Comparison of ENCODE assay signal across 25 mouse cellular contexts in genomic region chr2:103070586-103070985, GRCm38 (mm10). TPM values are rescaled to one million over a fixed set of nuclear protein-coding genes. Genes with fewer than 3 reads are reported as not detected.
DNase-seq lines count a peak whose midpoint lies in the region; ATAC-seq and TF ChIP-seq lines count a peak whose summit lies in the region.
"Had no signal": no experiment of that assay in that cellular context is flagged by ENCODE, and none has a peak within 500 bp of the region (broad histone marks: within the 10 kb centered on the region; RNA-seq: fewer than 3 reads in every experiment).

No protein-coding gene starts in this region.

- TF ChIP-seq EP300 in MEL (IDR thresholded peaks at IDR 0.05; ENCODE audit: low read depth in 1 of 2, low read length in 2 of 2) = no peak

- TF ChIP-seq CTCF in kidney, postnatal 0 days (IDR thresholded peaks at IDR 0.05; ENCODE audit: low read depth) = no peak
- TF ChIP-seq CTCF in MEL (IDR thresholded peaks at IDR 0.05 in 2 of 3, conservative IDR thresholded peaks at IDR 0.05 in 1 of 3; ENCODE audit: control insufficient read depth in 1 of 3, insufficient read depth in 1 of 3, low read depth in 2 of 3, low read length in 3 of 3, poor library complexity in 1 of 3, severe bottlenecking in 1 of 3) = no peak

- peak; percentile 19 for DNase-seq in kidney, postnatal 0 days (ENCODE audit: low spot score)
- no peak for DNase-seq in kidney, adult 9 months
- DNase-seq in lung, postnatal 10 days = no peak
- no peak for DNase-seq in MEL (ENCODE audit: low read depth, low spot score)
- no peak for DNase-seq in thymus, postnatal 36 days
- DNase-seq: adrenal gland, adult 2 months; adrenal gland, postnatal 14 days; cerebellum, adult 11-12 months; cerebellum, adult 8-10 months; cerebellum, postnatal 10 days; cerebellum, postnatal 36 days; embryo, embryonic 11 days; gastrocnemius, postnatal 25 days; heart, adult 2 months; heart, postnatal 10 days; heart, postnatal 36 days had no signal

- H3K9ac ChIP-seq in kidney, postnatal 0 days (ENCODE audit: low read depth, low read length) = no peak overlapping the region
- no peak overlapping the region for H3K9ac ChIP-seq in lung, embryonic 16.5 days (ENCODE audit: low read length)
- no peak overlapping the region for H3K9ac ChIP-seq in MEL (ENCODE audit: control insufficient read depth, low read depth, low read length, poor library complexity, severe bottlenecking)
- H3K9ac ChIP-seq: embryonic facial prominence, embryonic 13.5 days; forebrain, embryonic 12.5 days; forebrain, embryonic 15.5 days; hindbrain, embryonic 14.5 days had no signal

- no peaks in the 10 kb centered on the region for H3K9me3 ChIP-seq in kidney, postnatal 0 days (replicated peaks; ENCODE audit: low read length)
- no peaks in the 10 kb centered on the region for H3K9me3 ChIP-seq in lung, embryonic 16.5 days (ENCODE audit: control insufficient read depth, low read length)
- H3K9me3 ChIP-seq in MEL (replicated peaks; ENCODE audit: insufficient read depth, low read length) = no peaks in the 10 kb centered on the region
- H3K9me3 ChIP-seq: embryonic facial prominence, embryonic 13.5 days; forebrain, embryonic 12.5 days; forebrain, embryonic 15.5 days had no signal

- H3K27me3 ChIP-seq in kidney, postnatal 0 days (ENCODE audit: insufficient read depth, low read length) = no peaks in the 10 kb centered on the region
- no peaks in the 10 kb centered on the region for H3K27me3 ChIP-seq in lung, embryonic 16.5 days (ENCODE audit: control insufficient read depth, insufficient read depth, low read depth, low read length)
- no peaks in the 10 kb centered on the region for H3K27me3 ChIP-seq in MEL (ENCODE audit: control insufficient read depth in 1 of 2, insufficient read depth in 2 of 2, low read length in 2 of 2)
- H3K27me3 ChIP-seq: embryonic facial prominence, embryonic 13.5 days; forebrain, embryonic 12.5 days; forebrain, embryonic 15.5 days had no signal

- WGBS in kidney, postnatal 0 days = 59% methylated on average over 3 of the region's 3 CpGs
- WGBS in lung, embryonic 16.5 days = 38% methylated on average over 3 of the region's 3 CpGs

- peaks cover 36% of the 10 kb centered on the region for H3K79me2 ChIP-seq in MEL (ENCODE audit: control insufficient read depth, insufficient read depth, low read length, poor library complexity)

- H3K4me2 ChIP-seq in kidney, postnatal 0 days (ENCODE audit: low read length) = no peak overlapping the region
- no peak overlapping the region for H3K4me2 ChIP-seq in lung, embryonic 16.5 days (ENCODE audit: low read depth, low read length)
- H3K4me2 ChIP-seq: embryonic facial prominence, embryonic 13.5 days; forebrain, embryonic 12.5 days; forebrain, embryonic 15.5 days had no signal

- TF ChIP-seq POLR2A in MEL (IDR thresholded peaks at IDR 0.05; ENCODE audit: control insufficient read depth in 1 of 2, insufficient read depth in 1 of 2, low read depth in 1 of 2, low read length in 2 of 2, poor library complexity in 1 of 2) = no peak

- TF ChIP-seq RAD21 in MEL (IDR thresholded peaks at IDR 0.05; ENCODE audit: low read depth, low read length) = no peak

- no peak for ATAC-seq in kidney, postnatal 0 days (replicated peaks; ENCODE audit: low FRiP score, low read depth)
- 0 out of 2 replicates have a peak, but pooled peaks have one; percentile 6 for ATAC-seq in lung, embryonic 16.5 days (ENCODE audit: low read depth)
- ATAC-seq: CD4-positive, CD25-positive, alpha-beta regulatory T cell, adult 4 months; forebrain, embryonic 15.5 days; hindbrain, postnatal 0 days had no signal

- H3K36me3 ChIP-seq in kidney, postnatal 0 days (ENCODE audit: insufficient read depth, low read length) = no peaks in the 10 kb centered on the region
- H3K36me3 ChIP-seq in lung, embryonic 16.5 days (ENCODE audit: control insufficient read depth, insufficient read depth, low read length) = no peaks in the 10 kb centered on the region
- peaks cover 0 to 36% of the 10 kb centered on the region in 2 experiments; a peak in 3 of 4 replicates for H3K36me3 ChIP-seq in MEL (ENCODE audit: control insufficient read depth in 1 of 2, insufficient read depth in 2 of 2, low read length in 2 of 2)
- H3K36me3 ChIP-seq: embryonic facial prominence, embryonic 13.5 days; forebrain, embryonic 12.5 days; forebrain, embryonic 15.5 days had no signal

- H3K27ac ChIP-seq in kidney, postnatal 0 days = no peak overlapping the region
- no peak overlapping the region for H3K27ac ChIP-seq in lung, embryonic 16.5 days (ENCODE audit: low read length)
- H3K27ac ChIP-seq in MEL (ENCODE audit: control insufficient read depth, low read depth, low read length) = no peak overlapping the region
- H3K27ac ChIP-seq: embryonic facial prominence, embryonic 10.5 days; embryonic facial prominence, embryonic 13.5 days; forebrain, embryonic 12.5 days; forebrain, embryonic 15.5 days; heart, adult 2 months; hindbrain, embryonic 14.5 days; hindbrain, postnatal 0 days had no signal

- peaks cover 4% of the 10 kb centered on the region; the same call in 1 of the 2 replicates for H3K4me1 ChIP-seq in kidney, postnatal 0 days (replicated peaks; ENCODE audit: insufficient read depth, low read length)
- H3K4me1 ChIP-seq in lung, embryonic 16.5 days (replicated peaks; ENCODE audit: control insufficient read depth, insufficient read depth, low read length) = peaks cover 8% of the 10 kb centered on the region
- peaks cover 9 to 12% of the 10 kb centered on the region in 2 experiments for H3K4me1 ChIP-seq in MEL (ENCODE audit: control insufficient read depth in 1 of 2, insufficient read depth in 2 of 2, low read length in 2 of 2)

- no peak overlapping the region for H3K4me3 ChIP-seq in kidney, postnatal 0 days (replicated peaks; ENCODE audit: low read depth, low read length)
- H3K4me3 ChIP-seq in lung, embryonic 16.5 days (ENCODE audit: low read length) = no peak overlapping the region
- no peak overlapping the region for H3K4me3 ChIP-seq in MEL (ENCODE audit: control insufficient read depth in 1 of 2, insufficient read depth in 1 of 2, low read depth in 2 of 2, low read length in 2 of 2)
- H3K4me3 ChIP-seq: embryonic facial prominence, embryonic 10.5 days; embryonic facial prominence, embryonic 13.5 days; erythroblast, embryonic 14.5 days; forebrain, embryonic 12.5 days; forebrain, embryonic 15.5 days; heart, adult 2 months had no signal

TF ChIP-seq in MEL, 35 proteins besides CTCF, POLR2A, EP300 and RAD21:
- TF ChIP-seq POLR2AphosphoS5 (IDR thresholded peaks at IDR 0.05; ENCODE audit: borderline replicate concordance, low read depth, low read length) (no peak), TAL1 (IDR thresholded peaks at IDR 0.05; ENCODE audit: low read length) (no peak), MYC (IDR thresholded peaks at IDR 0.05; ENCODE audit: low read depth, low read length) (no peak), MAX (IDR thresholded peaks at IDR 0.05; ENCODE audit: low read length) (no peak), USF1 (IDR thresholded peaks at IDR 0.05; ENCODE audit: low read depth, low read length) (peak; percentile 60; the same call in 1 of the 2 replicates), ETS1 (IDR thresholded peaks at IDR 0.05; ENCODE audit: low read depth, low read length) (no peak), ZNF384 (IDR thresholded peaks at IDR 0.05; ENCODE audit: low read depth, low read length) (no peak), E2F4 (IDR thresholded peaks at IDR 0.05; ENCODE audit: borderline replicate concordance, low read depth, low read length) (no peak), CHD2 (IDR thresholded peaks at IDR 0.05; ENCODE audit: low read length) (no peak), BHLHE40 (IDR thresholded peaks at IDR 0.05; ENCODE audit: borderline replicate concordance, low read depth, low read length) (0 out of 2 replicates have a peak, but pooled peaks have one; percentile 19), TCF12 (IDR thresholded peaks at IDR 0.05; ENCODE audit: low read depth, low read length) (no peak), GATA1 (IDR thresholded peaks at IDR 0.05; ENCODE audit: low read depth, low read length) (no peak), SMC3 (IDR thresholded peaks at IDR 0.05; ENCODE audit: low read depth, low read length) (no peak), NRF1 (IDR thresholded peaks at IDR 0.05; ENCODE audit: insufficient read depth, low read depth, low read length, poor library complexity, severe bottlenecking) (no peak)

RNA-seq across cellular contexts. Expression of gene Pdhx, which starts 2.7 kb away (rescaled TPM):
- 41.7 and 46.5 TPM in 2 replicates for polyA plus RNA-seq in kidney, postnatal 0 days (2015; fragmentation: Nextera tagmentation; extraction: Ambion mirVana)
- polyA plus RNA-seq in lung, embryonic 16.5 days (2015; fragmentation: Nextera tagmentation; extraction: Ambion mirVana) = 40.1 and 42.4 TPM in 2 replicates
- 48.4 and 50.0 TPM in 2 replicates for total RNA-seq in MEL (2012; rRNA removed)
- polyA plus RNA-seq in MEL (2012; ENCODE audit: insufficient read depth in 1 of 2, insufficient read length in 2 of 2, low read depth in 1 of 2, low replicate concordance in 2 of 2, missing spikeins in 1 of 2) = 10 to 100 TPM in 1 of 2 experiments, not detected in 1; 73.3 TPM

RNA-seq across cellular contexts. Expression of gene Apip, which starts 2.9 kb away (rescaled TPM):
- polyA plus RNA-seq in kidney, postnatal 0 days (2015; fragmentation: Nextera tagmentation; extraction: Ambion mirVana) = 56.0 and 56.9 TPM in 2 replicates
- polyA plus RNA-seq in lung, embryonic 16.5 days (2015; fragmentation: Nextera tagmentation; extraction: Ambion mirVana) = 74.4 and 81.8 TPM in 2 replicates
- 31.4 and 34.6 TPM in 2 replicates for total RNA-seq in MEL (2012; rRNA removed)
- 10 to 100 TPM in 1 of 2 experiments, not detected in 1; 39.7 TPM for polyA plus RNA-seq in MEL (2012; ENCODE audit: insufficient read depth in 1 of 2, insufficient read length in 2 of 2, low read depth in 1 of 2, low replicate concordance in 2 of 2, missing spikeins in 1 of 2)
